Comparison of ENCODE assay signal across 9 mouse cellular contexts in genomic region chr5:72201600-72201999, GRCm38 (mm10). TPM values are rescaled to one million over a fixed set of nuclear protein-coding genes. Genes with fewer than 3 reads are reported as not detected.
DNase-seq lines count a peak whose midpoint lies in the region; ATAC-seq lines count a peak whose summit lies in the region.
"Had no signal": no experiment of that assay in that cellular context is flagged by ENCODE, and none has a peak within 500 bp of the region (broad histone marks: within the 10 kb centered on the region; RNA-seq: fewer than 3 reads in every experiment).

No protein-coding gene starts in this region.

- H3K9ac ChIP-seq in neural tube, embryonic 12.5 days: no peak overlapping the region
- no peak overlapping the region for H3K9ac ChIP-seq in forebrain, embryonic 16.5 days (replicated peaks; ENCODE audit: low read depth, low read length)

- no peaks in the 10 kb centered on the region for H3K27me3 ChIP-seq in neural tube, embryonic 12.5 days (replicated peaks)
- no peaks in the 10 kb centered on the region for H3K27me3 ChIP-seq in forebrain, embryonic 16.5 days (replicated peaks; ENCODE audit: control insufficient read depth, insufficient read depth, low read length)
- peaks cover 7% of the 10 kb centered on the region; the same call in 1 of the 2 replicates for H3K27me3 ChIP-seq in hindbrain, embryonic 10.5 days (ENCODE audit: insufficient read depth, poor library complexity, severe bottlenecking)

- ATAC-seq in neural tube, embryonic 12.5 days (ENCODE audit: low FRiP score, low read depth): no peak
- ATAC-seq in forebrain, embryonic 16.5 days: peak; percentile 34
- no peak for ATAC-seq in inflammation-experienced regulatory T-cells, adult 6 months

- peak overlapping the region; percentile 16; the same call in 1 of the 2 replicates for H3K4me2 ChIP-seq in neural tube, embryonic 12.5 days (replicated peaks)
- peak overlapping the region; percentile 25 for H3K4me2 ChIP-seq in forebrain, embryonic 16.5 days (ENCODE audit: low read length)

- WGBS in neural tube, embryonic 12.5 days: 29% methylated on average over 7 of the region's 7 CpGs
- WGBS in forebrain, embryonic 16.5 days: 13% methylated on average over 7 of the region's 7 CpGs
- 7% methylated on average over 7 of the region's 7 CpGs for WGBS in hindbrain, embryonic 10.5 days

- no peak for DNase-seq in neural tube, embryonic 10.5 days (ENCODE audit: extremely low spot score, low spot score)
- no peak for DNase-seq in hindbrain, embryonic 10.5 days (ENCODE audit: low spot score)
- DNase-seq in lung, postnatal 36 days: peak; percentile 64
- DNase-seq in left cerebral cortex, adult 9 months (ENCODE audit: low spot score in 2 of 2): no peak
- DNase-seq in cerebellum, adult 9-11 months: no peak

- no peak overlapping the region for H3K27ac ChIP-seq in neural tube, embryonic 12.5 days
- H3K27ac ChIP-seq in forebrain, embryonic 16.5 days (ENCODE audit: low read length): no peak overlapping the region
- no peak overlapping the region for H3K27ac ChIP-seq in hindbrain, embryonic 10.5 days
- H3K27ac ChIP-seq: kidney, postnatal 0 days had no signal

- no peaks in the 10 kb centered on the region for H3K4me1 ChIP-seq in neural tube, embryonic 12.5 days
- peaks cover 6% of the 10 kb centered on the region for H3K4me1 ChIP-seq in forebrain, embryonic 16.5 days (replicated peaks; ENCODE audit: control insufficient read depth, insufficient read depth, low read length)
- H3K4me1 ChIP-seq in hindbrain, embryonic 10.5 days (replicated peaks): peaks cover 19% of the 10 kb centered on the region

- no peaks in the 10 kb centered on the region for H3K36me3 ChIP-seq in neural tube, embryonic 12.5 days
- H3K36me3 ChIP-seq in forebrain, embryonic 16.5 days (ENCODE audit: control insufficient read depth, insufficient read depth): no peaks in the 10 kb centered on the region
- H3K36me3 ChIP-seq in hindbrain, embryonic 10.5 days: no peaks in the 10 kb centered on the region

- no peaks in the 10 kb centered on the region for H3K9me3 ChIP-seq in neural tube, embryonic 12.5 days
- H3K9me3 ChIP-seq in forebrain, embryonic 16.5 days (ENCODE audit: control insufficient read depth, low read length): no peaks in the 10 kb centered on the region
- H3K9me3 ChIP-seq in hindbrain, embryonic 10.5 days: no peaks in the 10 kb centered on the region

- no peak overlapping the region for H3K4me3 ChIP-seq in neural tube, embryonic 12.5 days
- no peak overlapping the region for H3K4me3 ChIP-seq in forebrain, embryonic 16.5 days (replicated peaks; ENCODE audit: low read length)
- H3K4me3 ChIP-seq in hindbrain, embryonic 10.5 days: peak overlapping the region; percentile 21

RNA-seq across cellular contexts. Expression of gene Commd8, which starts 33.6 kb away (rescaled TPM):
- 148 and 158 TPM in 2 replicates for polyA plus RNA-seq in neural tube, embryonic 12.5 days (2016; fragmentation: Nextera tagmentation; extraction: Ambion mirVana)
- polyA plus RNA-seq in forebrain, embryonic 16.5 days (2015; fragmentation: Nextera tagmentation; extraction: Ambion mirVana): 146 and 163 TPM in 2 replicates
- polyA plus RNA-seq in hindbrain, embryonic 10.5 days (2016; fragmentation: Nextera tagmentation; extraction: Ambion mirVana): 152 and 154 TPM in 2 replicates
- polyA plus RNA-seq in inflammation-experienced regulatory T-cells, adult 6 months (2017; shearing (Covaris generic)): 100 to 1,000 TPM; 199 to 211 (median 208) TPM
